Mouse (Mus musculus): ENCODE measurements around the gene Gm4201. TPM values are rescaled to one million over a fixed set of nuclear protein-coding genes. Genes with fewer than 3 reads are reported as not detected.
"Not testable (repeated sequence)": the region's sequence is repeated elsewhere in the genome, so short reads cannot be mapped to it uniquely, and the experiment has no call there.

The Gm4201 gene
- not detected for total RNA-seq (2021)
- long read RNA-seq, experiment 1: 0 reads
- long read RNA-seq, experiment 2: 0 reads

DNA sequence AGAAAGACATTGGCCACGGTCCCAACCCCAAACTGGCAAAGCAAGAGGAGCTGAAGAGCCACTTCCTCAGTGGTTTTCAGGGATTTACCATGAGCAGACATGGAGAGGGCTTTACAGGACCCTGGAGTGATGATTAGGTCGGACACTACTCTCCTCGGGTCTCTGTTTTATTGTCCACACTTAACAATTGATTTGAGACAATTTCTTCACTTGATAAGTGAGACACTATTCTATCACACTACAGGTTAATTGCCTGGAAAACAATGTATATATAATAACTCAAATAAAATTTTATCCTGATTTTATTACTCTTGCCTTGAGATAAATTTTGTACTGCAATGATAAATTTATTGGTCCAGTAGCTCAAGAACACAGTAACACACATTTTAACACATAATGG, at the start of gene Gm4201:
TSS of gene Gm4201 (minus strand) at position 101 of the 400 bp plus-strand sequence.
- intact Hi-C loops (cut with DNase I; ENCODE audit: low total_unique reads); DNase-seq: not testable (repeated sequence)

DNA sequence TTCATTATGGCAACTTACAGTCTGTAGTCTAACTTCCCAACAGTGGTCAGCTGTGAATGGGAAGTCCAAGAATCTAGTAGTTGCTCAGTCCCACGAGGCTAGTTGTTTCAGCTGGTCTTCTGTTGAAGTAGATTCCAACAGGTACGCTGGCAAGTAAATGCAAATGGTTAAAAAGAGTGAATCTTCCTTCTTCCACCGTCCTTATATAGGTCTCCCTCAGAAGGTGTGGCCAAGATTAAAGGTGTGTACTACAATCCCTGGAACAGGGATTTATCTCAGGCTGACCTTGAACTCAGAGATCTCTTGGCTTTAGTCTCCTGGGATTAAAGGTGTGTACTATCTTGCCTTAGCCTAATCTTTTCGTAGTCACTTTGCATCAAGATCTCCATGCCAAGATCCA, 22.9 kb upstream of the Gm4201 start, which contains the start of gene Gm4565:
TSS of gene Gm4565 (minus strand) at position 101 of the 400 bp plus-strand sequence.
- intact Hi-C loops (cut with DNase I; ENCODE audit: low total_unique reads); DNase-seq: not testable (repeated sequence)

DNA sequence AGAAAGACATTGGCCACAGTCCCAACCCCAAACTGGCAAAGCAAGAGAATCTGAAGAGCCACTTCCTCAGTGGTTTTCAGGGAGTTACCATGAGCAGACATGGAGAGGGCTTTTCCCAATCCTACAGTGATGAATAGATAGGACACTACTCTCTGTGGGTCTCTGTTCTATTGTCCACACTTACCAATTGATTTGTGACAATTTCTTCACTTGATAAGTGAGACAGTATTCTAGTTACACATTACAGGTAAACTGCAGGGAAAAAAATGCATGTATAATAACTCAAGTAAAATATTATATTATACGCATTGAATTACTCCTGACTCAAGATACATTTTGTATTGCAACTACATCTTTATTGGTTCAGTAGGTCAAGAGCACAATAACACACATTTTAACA, 30.4 kb downstream of the Gm4201 start, which contains the start of gene Gm8677:
TSS of gene Gm8677 (minus strand) at position 101 of the 400 bp plus-strand sequence.
- DNase-seq; intact Hi-C loops (cut with DNase I; ENCODE audit: low total_unique reads): not testable (repeated sequence)

DNA sequence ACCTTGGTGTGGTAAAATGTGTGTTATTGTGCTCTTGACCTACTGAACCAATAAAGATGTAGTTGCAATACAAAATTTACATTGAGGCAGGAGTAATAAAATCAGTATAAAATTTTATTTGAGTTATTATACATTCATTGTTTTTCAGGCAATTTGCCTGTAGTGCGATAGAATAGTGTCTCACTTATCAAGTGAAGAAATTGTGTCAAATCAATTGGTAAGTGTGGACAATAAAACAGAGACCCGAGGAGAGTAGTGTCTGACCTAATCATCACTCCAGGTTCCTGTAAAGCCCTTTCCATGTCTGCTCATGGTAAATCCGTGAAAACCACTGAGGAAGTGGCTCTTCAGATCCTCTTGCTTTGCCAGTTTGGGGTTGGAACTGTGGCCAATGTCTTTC, 42.5 kb downstream of the Gm4201 start, which contains the start of gene Vmn1r152:
TSS of gene Vmn1r152 (plus strand) at position 301 of the 400 bp plus-strand sequence.
- intact Hi-C loops (cut with DNase I; ENCODE audit: low total_unique reads); DNase-seq: not testable (repeated sequence)

Other genes with a start within 250 kb of the Gm4201 start
- gene Gm4187, start 235.6 kb downstream of the Gm4201 start, total RNA-seq (2021): not detected
- gene Gm8660, start 194.3 kb downstream of the Gm4201 start, total RNA-seq (2021): not detected
- not detected for gene Vmn1r148, start 151.8 kb downstream of the Gm4201 start, total RNA-seq (2021)
- not detected for gene Vmn1r149, start 127.1 kb downstream of the Gm4201 start, total RNA-seq (2021)
- gene Gm10665, start 101.3 kb downstream of the Gm4201 start, total RNA-seq (2021): not detected
- gene Vmn1r151, start 65.7 kb downstream of the Gm4201 start, total RNA-seq (2021): not detected
- gene Vmn1r152, start 42.4 kb downstream of the Gm4201 start, total RNA-seq (2021): not detected
- not detected for gene Gm8677, start 30.5 kb downstream of the Gm4201 start, total RNA-seq (2021)
- not detected for gene Gm4565, start 22.8 kb upstream of the Gm4201 start, total RNA-seq (2021)
- not detected for gene Vmn1r155, start 92.7 kb upstream of the Gm4201 start, total RNA-seq (2021)
- gene Gm8693, start 127.0 kb upstream of the Gm4201 start, total RNA-seq (2021): not detected
- gene Gm4567, start 154.4 kb upstream of the Gm4201 start, total RNA-seq (2021): not detected
- not detected for gene Vmn1r157, start 196.4 kb upstream of the Gm4201 start, total RNA-seq (2021)
- not detected for gene Vmn1r158, start 225.4 kb upstream of the Gm4201 start, total RNA-seq (2021)

Data from gastrocnemius, postnatal 14 days (tissue).